Mouse (Mus musculus): ENCODE data around the gene Gapvd1. TPM values are rescaled to one million over a fixed set of nuclear protein-coding genes. Genes with fewer than 3 reads are reported as not detected.
A peak's percentile ranks its signal among the peaks of the same experiment; 100 is the strongest.

The Gapvd1 gene
- polyA plus RNA-seq, 1 experiment from 2014 or later = 65.0 TPM

- Histone ChIP-seq H3K9me3 (replicated peaks; ENCODE audit: control insufficient read depth, low read length) (no peaks in the 10 kb centered on the region), H3K36me3 (ENCODE audit: control insufficient read depth, insufficient read depth, low read length) (peaks cover 45% of the 10 kb centered on the region), H3K4me1 (ENCODE audit: control insufficient read depth, insufficient read depth, low read length) (peaks cover 37% of the 10 kb centered on the region), H3K9ac (ENCODE audit: low read depth, low read length) (0 out of 2 replicates have a peak overlapping the region, but pooled peaks have one; percentile 6), H3K27me3 (ENCODE audit: control insufficient read depth, insufficient read depth, low read length) (no peaks in the 10 kb centered on the region), H3K4me2 (peak overlapping the region; percentile 76), H3K27ac (ENCODE audit: low read depth, low read length) (no peak overlapping the region), H3K4me3 (ENCODE audit: low read depth, low read length) (peak overlapping the region; percentile 96)
- 82% methylated on average over 6 of the region's 6 CpGs for WGBS (ENCODE audit: insufficient replicate concordance)
- no peak for ATAC-seq (replicated peaks; ENCODE audit: insufficient number of reproducible peaks, low FRiP score, low TSS enrichment)
Observed at GRCm38 (mm10) chr2:34774493-34774892, 19.5 kb upstream of the Gapvd1 start.

- Histone ChIP-seq H3K27ac (ENCODE audit: low read depth, low read length) (no peak overlapping the region), H3K4me3 (ENCODE audit: low read depth, low read length) (peak overlapping the region; percentile 96), H3K9ac (ENCODE audit: low read depth, low read length) (peak overlapping the region; percentile 98; the same call in 1 of the 2 replicates), H3K27me3 (ENCODE audit: control insufficient read depth, insufficient read depth, low read length) (no peaks in the 10 kb centered on the region), H3K4me1 (ENCODE audit: control insufficient read depth, insufficient read depth, low read length) (peaks cover 37% of the 10 kb centered on the region), H3K4me2 (peak overlapping the region; percentile 76), H3K9me3 (replicated peaks; ENCODE audit: control insufficient read depth, low read length) (no peaks in the 10 kb centered on the region), H3K36me3 (ENCODE audit: control insufficient read depth, insufficient read depth, low read length) (peaks cover 41% of the 10 kb centered on the region)
- 82% methylated on average over 4 of the region's 4 CpGs for WGBS (ENCODE audit: insufficient replicate concordance)
- no peak for ATAC-seq (replicated peaks; ENCODE audit: insufficient number of reproducible peaks, low FRiP score, low TSS enrichment)
Observed at GRCm38 (mm10) chr2:34773673-34774072, 18.6 kb upstream of the Gapvd1 start.

GRCm38 (mm10) chr2:34772252-34773235, 17.5 kb upstream of the Gapvd1 start:
- peaks cover 36% of the 10 kb centered on the region for H3K4me1 ChIP-seq (ENCODE audit: control insufficient read depth, insufficient read depth, low read length)
- peaks cover 36% of the 10 kb centered on the region for H3K36me3 ChIP-seq (ENCODE audit: control insufficient read depth, insufficient read depth, low read length)
- peak overlapping the region; percentile 92 for H3K27ac ChIP-seq (ENCODE audit: low read depth, low read length)
- peak overlapping the region; percentile 98 for H3K9ac ChIP-seq (ENCODE audit: low read depth, low read length)
- WGBS (ENCODE audit: insufficient replicate concordance) = 3% methylated on average over 50 of the region's 50 CpGs
- no peaks in the 10 kb centered on the region for H3K27me3 ChIP-seq (ENCODE audit: control insufficient read depth, insufficient read depth, low read length)
- peak; percentile 11; the same call in 1 of the 2 replicates for ATAC-seq (replicated peaks; ENCODE audit: insufficient number of reproducible peaks, low FRiP score, low TSS enrichment)
- H3K4me2 ChIP-seq = peak overlapping the region; percentile 76
- no peaks in the 10 kb centered on the region for H3K9me3 ChIP-seq (replicated peaks; ENCODE audit: control insufficient read depth, low read length)
- H3K4me3 ChIP-seq (ENCODE audit: low read depth, low read length) = peak overlapping the region; percentile 96

- peak within 1 kb of the TSS; percentile 98 for H3K9ac ChIP-seq (ENCODE audit: low read depth, low read length)
- ATAC-seq (replicated peaks; ENCODE audit: insufficient number of reproducible peaks, low FRiP score, low TSS enrichment) = peak; percentile 99
Observed at GRCm38 (mm10) chr2:34771368-34772226, 16.6 kb upstream of the Gapvd1 start, which contains the start of gene Hspa5. TSS of gene Hspa5 (plus strand) at chr2:34771970.

GRCm38 (mm10) chr2:34770951-34771350, 15.9 kb upstream of the Gapvd1 start:
- Histone ChIP-seq H3K4me3 (ENCODE audit: low read depth, low read length) (peak overlapping the region; percentile 96), H3K36me3 (ENCODE audit: control insufficient read depth, insufficient read depth, low read length) (peaks cover 26% of the 10 kb centered on the region), H3K9me3 (replicated peaks; ENCODE audit: control insufficient read depth, low read length) (no peaks in the 10 kb centered on the region), H3K27ac (ENCODE audit: low read depth, low read length) (peak overlapping the region; percentile 91), H3K27me3 (ENCODE audit: control insufficient read depth, insufficient read depth, low read length) (no peaks in the 10 kb centered on the region), H3K9ac (ENCODE audit: low read depth, low read length) (peak overlapping the region; percentile 98), H3K4me1 (ENCODE audit: control insufficient read depth, insufficient read depth, low read length) (peaks cover 28% of the 10 kb centered on the region), H3K4me2 (peak overlapping the region; percentile 74)
- 3% methylated on average over 6 of the region's 6 CpGs for WGBS (ENCODE audit: insufficient replicate concordance)
- no peak for ATAC-seq (replicated peaks; ENCODE audit: insufficient number of reproducible peaks, low FRiP score, low TSS enrichment)

More at GRCm38 (mm10) chr2:34771368-34772226, 16.6 kb upstream of the Gapvd1 start, which contains the start of gene Hspa5:
- Histone ChIP-seq H3K4me3 (ENCODE audit: low read depth, low read length) (peak within 1 kb of the TSS; percentile 96), H3K4me1 (ENCODE audit: control insufficient read depth, insufficient read depth, low read length) (peaks cover 31% of the 10 kb centered on the region), H3K27me3 (ENCODE audit: control insufficient read depth, insufficient read depth, low read length) (no peaks in the 10 kb centered on the region), H3K36me3 (ENCODE audit: control insufficient read depth, insufficient read depth, low read length) (peaks cover 29% of the 10 kb centered on the region), H3K9me3 (replicated peaks; ENCODE audit: control insufficient read depth, low read length) (no peaks in the 10 kb centered on the region), H3K27ac (ENCODE audit: low read depth, low read length) (peak within 1 kb of the TSS; percentile 92), H3K4me2 (peak within 1 kb of the TSS; percentile 76)
- WGBS (ENCODE audit: insufficient replicate concordance) = under 1% methylated on average over 60 of the region's 60 CpGs

- no peaks in the 10 kb centered on the region for H3K27me3 ChIP-seq (ENCODE audit: control insufficient read depth, insufficient read depth, low read length)
- H3K27ac ChIP-seq (ENCODE audit: low read depth, low read length) = no peak overlapping the region
- peak overlapping the region; percentile 74; the same call in 1 of the 2 replicates for H3K4me2 ChIP-seq
- H3K36me3 ChIP-seq (ENCODE audit: control insufficient read depth, insufficient read depth, low read length) = peaks cover 18% of the 10 kb centered on the region
- H3K9me3 ChIP-seq (replicated peaks; ENCODE audit: control insufficient read depth, low read length) = no peaks in the 10 kb centered on the region
- H3K4me1 ChIP-seq (ENCODE audit: control insufficient read depth, insufficient read depth, low read length) = peaks cover 21% of the 10 kb centered on the region
- ATAC-seq (replicated peaks; ENCODE audit: insufficient number of reproducible peaks, low FRiP score, low TSS enrichment) = no peak
- no peak overlapping the region for H3K4me3 ChIP-seq (ENCODE audit: low read depth, low read length)
- H3K9ac ChIP-seq (ENCODE audit: low read depth, low read length) = no peak overlapping the region; the same call in 1 of the 2 replicates
- 88% methylated on average over 2 of the region's 2 CpGs for WGBS (ENCODE audit: insufficient replicate concordance)
Observed at GRCm38 (mm10) chr2:34770049-34770448, 15.0 kb upstream of the Gapvd1 start.

GRCm38 (mm10) chr2:34764801-34765200, 9.8 kb upstream of the Gapvd1 start:
- H3K9me3 ChIP-seq (replicated peaks; ENCODE audit: control insufficient read depth, low read length) = no peaks in the 10 kb centered on the region
- no peaks in the 10 kb centered on the region for H3K4me1 ChIP-seq (ENCODE audit: control insufficient read depth, insufficient read depth, low read length)
- no peak for ATAC-seq (replicated peaks; ENCODE audit: insufficient number of reproducible peaks, low FRiP score, low TSS enrichment)
- H3K36me3 ChIP-seq (ENCODE audit: control insufficient read depth, insufficient read depth, low read length) = no peaks in the 10 kb centered on the region
- H3K27me3 ChIP-seq (ENCODE audit: control insufficient read depth, insufficient read depth, low read length) = no peaks in the 10 kb centered on the region
- no peak overlapping the region for H3K9ac ChIP-seq (ENCODE audit: low read depth, low read length)
- H3K4me2 ChIP-seq = no peak overlapping the region
- 49% methylated on average over 12 of the region's 12 CpGs for WGBS (ENCODE audit: insufficient replicate concordance)
- H3K4me3 ChIP-seq (ENCODE audit: low read depth, low read length) = no peak overlapping the region
- H3K27ac ChIP-seq (ENCODE audit: low read depth, low read length) = no peak overlapping the region

GRCm38 (mm10) chr2:34762872-34763271, 7.8 kb upstream of the Gapvd1 start:
- Histone ChIP-seq H3K4me3 (ENCODE audit: low read depth, low read length) (no peak overlapping the region), H3K4me1 (ENCODE audit: control insufficient read depth, insufficient read depth, low read length) (no peaks in the 10 kb centered on the region), H3K27ac (ENCODE audit: low read depth, low read length) (no peak overlapping the region), H3K9ac (ENCODE audit: low read depth, low read length) (no peak overlapping the region), H3K27me3 (ENCODE audit: control insufficient read depth, insufficient read depth, low read length) (no peaks in the 10 kb centered on the region), H3K4me2 (no peak overlapping the region), H3K36me3 (ENCODE audit: control insufficient read depth, insufficient read depth, low read length) (no peaks in the 10 kb centered on the region), H3K9me3 (replicated peaks; ENCODE audit: control insufficient read depth, low read length) (no peaks in the 10 kb centered on the region)
- no peak for ATAC-seq (replicated peaks; ENCODE audit: insufficient number of reproducible peaks, low FRiP score, low TSS enrichment)
- 61% methylated on average over 2 of the region's 2 CpGs for WGBS (ENCODE audit: insufficient replicate concordance)

Measured in heart, embryonic 11.5 days (tissue).